Mouse (Mus musculus): ENCODE data around the gene Rsph9. TPM values are rescaled to one million over a fixed set of nuclear protein-coding genes. Genes with fewer than 3 reads are reported as not detected.
A peak's percentile ranks its signal among the peaks of the same experiment; 100 is the strongest.

The Rsph9 gene
- polyA plus RNA-seq, 1 experiment from 2014 or later = 9.6 TPM

- no peaks in the 10 kb centered on the region for H3K9me3 ChIP-seq
- H3K27ac ChIP-seq = no peak overlapping the region
- no peak overlapping the region for H3K9ac ChIP-seq
- H3K4me2 ChIP-seq = peak overlapping the region; percentile 61; the same call in 1 of the 2 replicates
- WGBS = 86% methylated on average over 7 of the region's 7 CpGs
- H3K36me3 ChIP-seq = peaks cover 38% of the 10 kb centered on the region
- no peak for ATAC-seq (ENCODE audit: insufficient number of reproducible peaks, low FRiP score, low TSS enrichment, low read depth)
- 0 out of 2 replicates have a peak overlapping the region, but pooled peaks have one; percentile 4 for H3K4me3 ChIP-seq
- no peaks in the 10 kb centered on the region for H3K27me3 ChIP-seq
- H3K4me1 ChIP-seq = peaks cover 17% of the 10 kb centered on the region
Observed at GRCm38 (mm10) chr17:46162551-46162950, 18.5 kb upstream of the Rsph9 start.

GRCm38 (mm10) chr17:46161710-46162109 lies 17.7 kb upstream of the Rsph9 start:
- Histone ChIP-seq H3K27me3 (no peaks in the 10 kb centered on the region), H3K9me3 (no peaks in the 10 kb centered on the region), H3K9ac (peak overlapping the region; percentile 79), H3K4me1 (peaks cover 17% of the 10 kb centered on the region), H3K4me2 (peak overlapping the region; percentile 61), H3K4me3 (peak overlapping the region; percentile 82), H3K27ac (0 out of 2 replicates have a peak overlapping the region, but pooled peaks have one; percentile 85), H3K36me3 (peaks cover 30% of the 10 kb centered on the region)
- 58% methylated on average over 9 of the region's 9 CpGs for WGBS
- no peak for ATAC-seq (ENCODE audit: insufficient number of reproducible peaks, low FRiP score, low TSS enrichment, low read depth)

DNA sequence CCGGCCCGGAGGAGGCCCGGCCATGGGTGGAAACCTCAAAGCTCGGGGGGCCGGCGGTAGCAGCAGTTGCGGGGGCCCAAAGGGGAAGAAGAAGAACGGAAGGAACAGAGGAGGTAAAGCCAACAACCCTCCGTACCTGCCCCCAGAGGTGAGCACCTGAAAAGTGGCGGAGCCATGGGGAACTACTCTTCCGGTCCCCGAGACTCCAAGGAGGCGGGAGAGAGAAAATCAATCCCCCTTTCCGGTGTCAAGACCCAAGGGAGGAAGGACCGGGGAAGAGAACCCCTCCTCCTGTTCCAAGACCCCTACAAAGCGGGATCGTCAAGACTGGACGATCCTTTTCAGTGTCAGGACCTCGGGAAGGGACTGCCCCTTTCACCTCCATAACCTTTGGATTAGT lies 17.2 kb upstream of the Rsph9 start:
- H3K27me3 ChIP-seq = no peaks in the 10 kb centered on the region
- WGBS = under 1% methylated on average over 19 of the region's 19 CpGs
- H3K36me3 ChIP-seq = peaks cover 25% of the 10 kb centered on the region
- H3K9me3 ChIP-seq = no peaks in the 10 kb centered on the region
- ATAC-seq (ENCODE audit: insufficient number of reproducible peaks, low FRiP score, low TSS enrichment, low read depth) = no peak
- peak overlapping the region; percentile 85 for H3K27ac ChIP-seq
- peak overlapping the region; percentile 82 for H3K4me3 ChIP-seq
- peak overlapping the region; percentile 61 for H3K4me2 ChIP-seq
- H3K9ac ChIP-seq = peak overlapping the region; percentile 79
- H3K4me1 ChIP-seq = peaks cover 17% of the 10 kb centered on the region

DNA sequence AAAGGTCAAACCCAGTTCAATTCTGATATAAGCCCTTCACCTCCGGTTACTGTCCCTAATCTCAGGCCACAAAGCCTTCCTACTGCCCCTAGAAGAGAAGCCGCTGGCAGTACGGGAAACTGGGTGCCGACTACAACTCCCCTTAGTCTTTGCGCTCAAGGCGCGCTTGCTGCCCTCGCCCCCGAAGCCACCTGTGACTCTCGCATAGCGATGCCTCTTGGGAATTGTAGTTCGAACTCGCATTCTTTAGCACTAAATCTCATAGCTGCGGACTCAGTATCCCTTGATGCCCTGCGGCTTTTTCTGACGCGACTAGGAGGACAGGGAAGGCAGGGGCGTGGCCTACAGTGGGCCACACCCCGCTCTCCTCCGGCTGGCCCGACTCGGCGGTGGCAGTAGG lies 16.7 kb upstream of the Rsph9 start, which contains the start of gene Gtpbp2:
Gtpbp2 (plus strand) TSS at position 347 of the 400 bp plus-strand sequence.
- no peaks in the 10 kb centered on the region for H3K9me3 ChIP-seq
- H3K27ac ChIP-seq = peak within 1 kb of the TSS; percentile 89
- ATAC-seq (ENCODE audit: insufficient number of reproducible peaks, low FRiP score, low TSS enrichment, low read depth) = peak; percentile 93
- H3K27me3 ChIP-seq = no peaks in the 10 kb centered on the region
- under 1% methylated on average over 23 of the region's 23 CpGs for WGBS
- H3K4me2 ChIP-seq = peak within 1 kb of the TSS; percentile 81
- H3K36me3 ChIP-seq = peaks cover 20% of the 10 kb centered on the region
- peak within 1 kb of the TSS; percentile 79 for H3K9ac ChIP-seq
- H3K4me3 ChIP-seq = peak within 1 kb of the TSS; percentile 82
- peaks cover 17% of the 10 kb centered on the region for H3K4me1 ChIP-seq

DNA sequence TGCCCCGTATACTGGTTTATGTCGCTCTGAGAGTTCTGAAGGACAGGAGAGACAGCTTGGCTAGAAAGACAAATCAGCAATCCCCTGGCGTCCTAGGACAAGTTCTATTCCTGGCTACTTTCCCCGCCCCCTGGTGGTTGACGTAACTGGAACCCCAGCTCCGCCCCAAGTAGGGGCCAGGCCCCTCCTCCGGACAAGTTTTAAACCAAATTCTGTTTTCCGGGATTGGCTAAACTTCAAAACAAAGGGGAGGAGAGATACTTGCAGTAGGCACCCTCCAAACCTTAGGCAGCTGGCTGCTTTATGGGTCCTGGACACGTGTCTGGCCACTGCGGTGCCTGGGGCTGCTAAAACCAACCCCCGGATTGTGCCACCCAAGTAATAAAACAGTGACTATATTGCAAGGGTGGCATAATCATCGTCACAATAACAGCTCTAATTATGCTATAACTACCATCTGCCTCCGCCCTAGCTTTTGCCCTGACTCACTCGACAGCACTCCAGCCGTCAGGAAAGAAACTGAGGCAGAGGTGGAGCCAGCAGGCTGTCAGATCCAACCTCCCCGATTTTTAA lies 16.2 kb upstream of the Rsph9 start:
- H3K4me3 ChIP-seq = peak overlapping the region; percentile 82
- peak overlapping the region; percentile 81 for H3K4me2 ChIP-seq
- peak; percentile 66 for ATAC-seq (ENCODE audit: insufficient number of reproducible peaks, low FRiP score, low TSS enrichment, low read depth)
- H3K4me1 ChIP-seq = peaks cover 17% of the 10 kb centered on the region
- no peaks in the 10 kb centered on the region for H3K9me3 ChIP-seq
- under 1% methylated on average over 16 of the region's 16 CpGs for WGBS
- no peaks in the 10 kb centered on the region for H3K27me3 ChIP-seq
- peak overlapping the region; percentile 89 for H3K27ac ChIP-seq
- peaks cover 15% of the 10 kb centered on the region for H3K36me3 ChIP-seq
- H3K9ac ChIP-seq = peak overlapping the region; percentile 27; the same call in 1 of the 2 replicates

DNA sequence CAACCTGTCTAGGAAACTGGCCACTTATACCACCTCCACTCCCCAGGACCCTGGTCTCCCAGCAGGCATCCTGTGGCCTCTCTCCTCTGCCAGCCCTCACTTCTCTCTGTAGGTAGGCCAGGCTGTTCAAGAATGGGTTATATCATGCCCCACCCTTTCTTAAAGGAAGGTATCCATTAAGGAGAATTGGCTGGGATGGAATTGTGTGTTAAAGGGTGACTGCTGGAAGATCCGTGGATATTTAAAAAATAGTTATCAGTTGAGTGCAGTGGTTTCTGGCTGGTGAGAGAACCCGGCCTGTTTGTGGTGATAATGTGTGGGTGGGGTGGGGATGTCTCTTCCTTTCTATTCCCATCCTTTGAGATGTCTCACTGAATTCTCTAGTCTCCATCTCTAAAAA lies 15.2 kb upstream of the Rsph9 start:
- no peaks in the 10 kb centered on the region for H3K27me3 ChIP-seq
- peak overlapping the region; percentile 89 for H3K27ac ChIP-seq
- H3K4me1 ChIP-seq = peaks cover 17% of the 10 kb centered on the region
- H3K9me3 ChIP-seq = no peaks in the 10 kb centered on the region
- no peak overlapping the region for H3K9ac ChIP-seq
- H3K4me3 ChIP-seq = no peak overlapping the region
- WGBS = 54% methylated on average over 2 of the region's 2 CpGs
- peaks cover 5% of the 10 kb centered on the region; the same call in 1 of the 2 replicates for H3K36me3 ChIP-seq
- no peak for ATAC-seq (ENCODE audit: insufficient number of reproducible peaks, low FRiP score, low TSS enrichment, low read depth)
- no peak overlapping the region; the same call in 1 of the 2 replicates for H3K4me2 ChIP-seq

GRCm38 (mm10) chr17:46157131-46157530 lies 13.1 kb upstream of the Rsph9 start:
- Histone ChIP-seq H3K27ac (no peak overlapping the region), H3K4me3 (no peak overlapping the region), H3K9me3 (no peaks in the 10 kb centered on the region), H3K36me3 (no peaks in the 10 kb centered on the region), H3K4me1 (peaks cover 14% of the 10 kb centered on the region), H3K27me3 (no peaks in the 10 kb centered on the region), H3K4me2 (no peak overlapping the region), H3K9ac (no peak overlapping the region)
- ATAC-seq (ENCODE audit: insufficient number of reproducible peaks, low FRiP score, low TSS enrichment, low read depth) = no peak
- WGBS = 86% methylated on average over 8 of the region's 8 CpGs

DNA sequence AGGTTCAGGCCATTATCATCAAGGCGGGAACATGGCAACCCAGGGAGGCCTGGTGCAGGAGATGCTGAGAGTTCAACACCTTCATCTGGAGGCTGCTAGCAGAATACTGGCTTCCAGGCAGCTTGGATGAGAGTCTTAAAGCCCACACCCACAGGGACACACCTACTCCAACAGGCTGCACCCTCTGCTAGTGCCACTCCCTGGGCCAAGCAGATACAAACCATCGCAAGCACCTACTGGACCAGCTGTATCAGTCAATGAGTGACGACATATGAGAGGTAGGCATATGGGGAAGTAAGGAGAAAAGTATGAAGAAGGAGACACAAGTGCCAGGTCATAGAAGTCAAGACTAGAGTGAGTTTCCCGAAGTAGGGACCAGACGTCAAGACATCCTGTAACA lies 12.7 kb upstream of the Rsph9 start:
- no peak overlapping the region for H3K4me2 ChIP-seq
- no peaks in the 10 kb centered on the region for H3K9me3 ChIP-seq
- 76% methylated on average over 5 of the region's 5 CpGs for WGBS
- H3K4me3 ChIP-seq = no peak overlapping the region
- H3K27me3 ChIP-seq = no peaks in the 10 kb centered on the region
- no peak overlapping the region for H3K27ac ChIP-seq
- H3K9ac ChIP-seq = no peak overlapping the region
- H3K36me3 ChIP-seq = no peaks in the 10 kb centered on the region
- no peak for ATAC-seq (ENCODE audit: insufficient number of reproducible peaks, low FRiP score, low TSS enrichment, low read depth)
- peaks cover 10% of the 10 kb centered on the region for H3K4me1 ChIP-seq

DNA sequence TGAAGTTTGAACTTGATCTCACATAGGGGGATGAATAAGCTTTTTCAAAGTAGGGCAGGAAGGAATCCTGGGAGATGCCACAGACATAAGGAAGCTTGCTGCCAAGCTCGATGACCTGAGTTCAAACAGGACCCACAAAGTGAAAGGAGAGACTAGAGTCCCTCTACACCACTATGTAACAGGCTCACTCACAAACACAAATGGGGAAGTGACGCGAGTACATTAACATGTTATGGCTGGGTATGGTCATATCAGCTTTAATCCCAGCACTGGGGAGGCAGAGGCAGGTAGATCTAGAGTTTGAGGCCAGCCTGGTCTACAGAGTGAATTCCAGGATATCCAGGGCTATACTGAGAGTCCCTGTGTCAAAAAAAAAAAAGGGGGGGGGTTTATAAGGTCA lies 10.3 kb upstream of the Rsph9 start:
- Histone ChIP-seq H3K9me3 (no peaks in the 10 kb centered on the region), H3K4me2 (no peak overlapping the region), H3K36me3 (0 out of 2 replicates have a peak, but pooled peaks cover 5% of the 10 kb centered on the region), H3K4me1 (peaks cover 6% of the 10 kb centered on the region), H3K4me3 (no peak overlapping the region), H3K9ac (no peak overlapping the region), H3K27me3 (no peaks in the 10 kb centered on the region), H3K27ac (no peak overlapping the region)
- ATAC-seq (ENCODE audit: insufficient number of reproducible peaks, low FRiP score, low TSS enrichment, low read depth) = no peak
- WGBS = 89% methylated on average over 3 of the region's 3 CpGs

GRCm38 (mm10) chr17:46152847-46153782 lies 9.1 kb upstream of the Rsph9 start, which contains the start of gene Mad2l1bp:
Gene Mad2l1bp (minus strand): TSS chr17:46153553.
- Histone ChIP-seq H3K4me3 (peak within 1 kb of the TSS; percentile 65), H3K9ac (peak within 1 kb of the TSS; percentile 57), H3K36me3 (peaks cover 16% of the 10 kb centered on the region), H3K9me3 (no peaks in the 10 kb centered on the region), H3K27ac (peak within 1 kb of the TSS; percentile 83), H3K27me3 (no peaks in the 10 kb centered on the region), H3K4me1 (peaks cover 6% of the 10 kb centered on the region), H3K4me2 (peak within 1 kb of the TSS; percentile 77)
- ATAC-seq (ENCODE audit: insufficient number of reproducible peaks, low FRiP score, low TSS enrichment, low read depth) = peak; percentile 80
- WGBS = 4% methylated on average over 33 of the region's 33 CpGs

DNA sequence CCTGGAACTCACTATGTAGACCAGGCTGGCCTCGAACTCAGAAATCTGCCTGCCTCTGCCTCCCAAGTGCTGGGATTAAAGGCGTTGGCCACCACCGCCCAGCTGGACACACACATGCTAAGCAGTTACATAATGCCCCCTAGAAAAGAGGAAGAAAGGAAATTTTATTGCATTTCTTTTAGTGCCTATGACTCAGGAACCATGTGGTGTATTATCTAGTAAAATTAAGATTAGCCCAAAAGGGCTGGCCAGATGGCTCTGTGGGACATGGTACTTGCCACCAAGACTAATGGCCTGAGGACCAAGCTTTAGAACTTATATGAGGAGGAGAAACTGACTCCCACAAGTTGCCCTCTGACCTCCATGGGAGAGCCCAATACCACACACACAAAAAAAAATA lies 4.1 kb downstream of the Rsph9 start:
- Histone ChIP-seq H3K4me1 (peaks cover 12% of the 10 kb centered on the region), H3K4me3 (no peak overlapping the region), H3K36me3 (0 out of 2 replicates have a peak, but pooled peaks cover 2% of the 10 kb centered on the region), H3K9me3 (no peaks in the 10 kb centered on the region), H3K27ac (no peak overlapping the region), H3K4me2 (no peak overlapping the region), H3K9ac (no peak overlapping the region), H3K27me3 (no peaks in the 10 kb centered on the region)
- ATAC-seq (ENCODE audit: insufficient number of reproducible peaks, low FRiP score, low TSS enrichment, low read depth) = no peak
- WGBS = 82% methylated on average over 3 of the region's 3 CpGs

All from limb, embryonic 15.5 days (tissue).